Mouse (Mus musculus) adrenal gland, postnatal 0 days (tissue): ENCODE results near the gene Ankmy1. TPM values are rescaled to one million over a fixed set of nuclear protein-coding genes. Genes with fewer than 3 reads are reported as not detected.

Experiments
- microRNA-seq: library from miRNA; unstranded; fragments of <30 nt; microRNA quantifications from one replicate; pipeline ENCODE4, GENCODE M21; 2016; ENCODE audit warnings: borderline replicate concordance; ENCODE audit not compliant: insufficient number of aligned reads
- polyA plus RNA-seq: library from polyadenylated mRNA; unstranded; fragments of >200 nt; fragmentation: Nextera tagmentation; extraction: Ambion mirVana; gene quantifications from 2 replicates; pipeline ENCODE4 v1.2.1, GENCODE M21; 2015

Ankmy1 gene
- 0.40 and 0.58 TPM in 2 replicates for polyA plus RNA-seq

GRCm38 (mm10) chr1:92902786-92903185 is at the start of gene Ankmy1:
Gene Ankmy1, minus strand, starts transcription at chr1:92902906.

GRCm38 (mm10) chr1:92950607-92951006 is 47.9 kb upstream of the Ankmy1 start, which contains the start of gene Gpr35:
Gene Gpr35, plus strand, starts transcription at chr1:92950865.

GRCm38 (mm10) chr1:92934182-92934827 is 31.6 kb upstream of the Ankmy1 start, which contains the start of gene Capn10:
Gene Capn10, plus strand, starts transcription at chr1:92934376.

GRCm38 (mm10) chr1:92910239-92910885 is 7.7 kb upstream of the Ankmy1 start, which contains the start of gene Rnpepl1:
Gene Rnpepl1, plus strand, starts transcription at chr1:92910783.

GRCm38 (mm10) chr1:92906779-92907631 is 4.3 kb upstream of the Ankmy1 start, which contains the start of gene Dusp28:
Gene Dusp28, plus strand, starts transcription at chr1:92906981.

GRCm38 (mm10) chr1:92831188-92832001 is 71.3 kb downstream of the Ankmy1 start, which contains the start of gene Gpc1:
Gene Gpc1, plus strand, starts transcription at chr1:92831645.

Small RNAs within 50 kb of the gene (microRNA-seq; reads per million reads assigned to microRNA genes)
- 4,791 reads per million, percentile 89 among the genes with 10 or more reads in this experiment for gene Mir149

Other genes with a start within 250 kb of the Ankmy1 start
- 31.6 and 35.1 TPM in 2 replicates for gene Gpc1, start 71.3 kb downstream of the Ankmy1 start, polyA plus RNA-seq
- 36.9 and 46.6 TPM in 2 replicates for gene Dusp28, start 4.1 kb upstream of the Ankmy1 start, polyA plus RNA-seq
- gene Rnpepl1, start 7.9 kb upstream of the Ankmy1 start, polyA plus RNA-seq: 28.0 and 43.7 TPM in 2 replicates
- 22.4 and 25.8 TPM in 2 replicates for gene Capn10, start 31.5 kb upstream of the Ankmy1 start, polyA plus RNA-seq
- 0.47 and 0.58 TPM in 2 replicates for gene Gpr35, start 48.0 kb upstream of the Ankmy1 start, polyA plus RNA-seq
- gene Aqp12, start 103.4 kb upstream of the Ankmy1 start, polyA plus RNA-seq: 0.21 TPM in 1 of 2 replicates, not detected in the other
- gene Kif1a, start 199.0 kb upstream of the Ankmy1 start, polyA plus RNA-seq: 34.3 and 67.0 TPM in 2 replicates
- gene Agxt, start 232.3 kb upstream of the Ankmy1 start, polyA plus RNA-seq: 9.1 and 12.7 TPM in 2 replicates